Mouse (Mus musculus) left cerebral cortex, postnatal 36 days (tissue): ENCODE data around the gene Mrpl32. TPM values are rescaled to one million over a fixed set of nuclear protein-coding genes. Genes with fewer than 3 reads are reported as not detected.

Experiments
- DNase-seq, 2 experiments: peaks; one replicate each; pipeline ENCODE4 v3.0.0; 2021 to 2022; ENCODE audit warnings: low spot score in 2 of 2, mixed read lengths in 1 of 2
- intact Hi-C: fragments of 180-260 bp; cut with DNase I; formaldehyde crosslinking; loops from one replicate; pipeline ENCODE4 v1.15.1; 2025
- total RNA-seq, 2 experiments: library from RNA; stranded (reverse); gene quantifications; 2 replicates each; pipeline ENCODE4 v1.2.3; 2021

Gene Mrpl32
- total RNA-seq: 10 to 100 TPM; 30.2 to 34.4 TPM

DNA sequence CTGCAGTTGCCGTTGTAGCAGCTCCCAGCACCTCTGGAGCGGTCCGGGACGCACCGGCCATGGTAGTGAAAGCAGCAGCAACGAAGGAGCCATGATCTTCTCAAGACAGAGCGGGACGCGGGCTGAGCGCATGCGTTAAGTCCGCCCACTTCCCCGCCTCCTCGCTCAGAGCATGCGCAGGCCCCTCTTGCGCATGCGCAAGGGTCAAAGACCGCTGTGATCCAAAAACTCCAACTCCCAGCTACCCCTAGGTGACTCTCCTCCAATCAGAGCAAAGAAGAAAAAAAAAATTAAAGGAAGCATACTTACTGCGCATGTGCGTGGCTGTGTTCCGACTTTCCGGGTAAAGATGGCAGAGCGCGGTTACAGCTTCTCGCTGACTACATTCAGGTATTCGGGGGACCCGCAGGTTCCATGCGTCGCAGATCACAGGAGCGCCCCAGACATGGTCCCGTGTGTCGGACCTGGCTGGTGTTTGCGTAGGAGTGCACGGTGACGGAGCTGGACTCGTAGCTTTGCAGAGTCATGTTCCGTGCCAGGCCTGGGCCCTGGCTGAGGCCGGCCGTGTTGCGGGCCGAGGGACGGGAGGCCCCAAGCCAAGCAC, at the start of gene Mrpl32, which contains the start of gene Psma2:
Mrpl32 (minus strand) TSS at position 240 of the 604 bp plus-strand sequence.
Psma2 (plus strand) TSS at position 315 of the 604 bp plus-strand sequence.
- peak; percentile 97 to 99 for DNase-seq
- intact Hi-C loops: loop anchor here (5.0 to 10.0 kb wide), 2 partner anchors 91 to 548 kb away; partner anchors contain the start of genes Arid4b, Ggps1 and Hecw1

GRCm38 (mm10) chr13:14649301-14649700, 36.3 kb upstream of the Mrpl32 start:
- intact Hi-C loops: loop anchor here (10.0 kb wide), 1 partner anchor 1336 kb away; no protein-coding TSS in a partner anchor
- DNase-seq: no peak

GRCm38 (mm10) chr13:14639998-14640397, 27.0 kb upstream of the Mrpl32 start:
- no peak for DNase-seq
- intact Hi-C loops: loop anchor here (10.0 kb wide), 1 partner anchor 1345 kb away; no protein-coding TSS in a partner anchor

GRCm38 (mm10) chr13:14629726-14630641, 17.0 kb upstream of the Mrpl32 start, which contains the start of gene AW209491:
Gene AW209491, plus strand, starts transcription at chr13:14630154.
- intact Hi-C loops: no loop called here
- peak; percentile 93 to 94 for DNase-seq

DNA sequence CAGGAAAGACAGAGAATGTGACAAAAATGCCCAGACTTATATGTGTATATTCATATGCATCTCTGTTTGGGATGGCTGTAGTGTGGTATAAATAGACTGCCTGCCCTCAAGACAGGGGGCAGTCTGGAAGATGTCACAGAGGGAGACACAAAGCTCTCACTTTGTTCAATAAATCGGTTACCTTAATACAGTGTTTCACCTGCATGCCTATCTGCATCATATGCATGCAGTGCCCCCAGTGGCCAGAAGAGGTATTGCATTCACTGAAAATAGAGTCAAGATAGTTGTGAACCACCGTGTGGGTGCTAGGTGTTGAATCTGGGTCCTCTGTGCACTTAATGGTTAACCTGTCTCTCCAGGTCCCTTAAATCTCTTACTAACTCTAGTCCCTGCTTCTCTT, 5.8 kb upstream of the Mrpl32 start:
- intact Hi-C loops: loop anchor here (10.0 kb wide), 1 partner anchor 554 kb away; the partner anchor contains the start of genes Arid4b and Ggps1
- DNase-seq: peak in 1 of 2 experiments; percentile 44

- no peak for DNase-seq
These were observed 588 bp upstream of the Mrpl32 start for GRCm38 (mm10) chr13:14613553-14613952.

GRCm38 (mm10) chr13:14612463-14612862, 502 bp downstream of the Mrpl32 start:
- intact Hi-C loops: loop anchor here (5.0 to 10.0 kb wide), 2 partner anchors 90 to 548 kb away; partner anchors contain the start of genes Arid4b, Ggps1 and Hecw1
- DNase-seq: no peak

More at GRCm38 (mm10) chr13:14613553-14613952, 588 bp upstream of the Mrpl32 start:
- intact Hi-C loops: loop anchor here (5.0 to 10.0 kb wide), 2 partner anchors 91 to 549 kb away; partner anchors contain the start of genes Arid4b, Ggps1 and Hecw1

DNA sequence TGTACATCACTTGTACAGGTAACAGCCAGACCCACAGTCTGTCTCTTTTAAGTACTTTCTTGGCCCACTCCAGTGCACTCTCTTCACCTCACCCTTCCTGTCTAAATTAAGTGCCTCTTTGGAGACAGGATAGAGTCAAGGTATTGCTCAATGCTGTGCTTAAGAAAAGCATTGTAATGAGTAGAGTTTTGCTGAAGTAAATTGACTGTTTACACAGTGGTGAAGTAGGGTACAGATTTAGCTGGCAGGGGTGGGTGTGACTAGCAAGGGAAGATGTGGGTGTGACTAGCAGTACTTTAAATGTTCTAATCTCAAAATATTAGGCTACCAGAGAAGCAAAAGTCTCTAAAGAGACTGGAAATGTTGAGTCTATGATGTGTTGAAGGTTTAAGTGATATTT, 5.3 kb downstream of the Mrpl32 start:
- intact Hi-C loops: no loop called here
- DNase-seq: no peak

- intact Hi-C loops: no loop called here
- DNase-seq: no peak
These were observed 10.2 kb downstream of the Mrpl32 start for GRCm38 (mm10) chr13:14602744-14603143.

DNA sequence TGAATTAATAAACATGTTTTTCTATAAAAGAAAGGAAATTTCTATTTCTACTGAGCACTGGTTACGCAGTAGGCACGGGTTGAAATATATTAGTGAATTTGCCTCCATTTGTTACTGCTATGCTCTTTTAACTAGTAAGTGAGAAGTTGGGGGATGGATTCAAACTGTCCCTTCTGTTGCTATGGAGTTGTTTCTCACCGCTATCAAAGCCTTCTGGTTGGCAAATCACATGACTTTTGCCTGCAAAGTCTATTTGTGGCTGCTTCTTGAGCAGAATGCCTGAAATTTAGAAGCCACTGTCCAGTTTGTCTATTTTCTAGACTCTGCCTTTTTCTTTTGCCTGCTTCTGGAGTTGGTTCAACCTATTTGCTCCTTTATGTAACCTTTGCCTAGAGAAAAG, 32.6 kb downstream of the Mrpl32 start:
- intact Hi-C loops: no loop called here
- DNase-seq: no peak

DNA sequence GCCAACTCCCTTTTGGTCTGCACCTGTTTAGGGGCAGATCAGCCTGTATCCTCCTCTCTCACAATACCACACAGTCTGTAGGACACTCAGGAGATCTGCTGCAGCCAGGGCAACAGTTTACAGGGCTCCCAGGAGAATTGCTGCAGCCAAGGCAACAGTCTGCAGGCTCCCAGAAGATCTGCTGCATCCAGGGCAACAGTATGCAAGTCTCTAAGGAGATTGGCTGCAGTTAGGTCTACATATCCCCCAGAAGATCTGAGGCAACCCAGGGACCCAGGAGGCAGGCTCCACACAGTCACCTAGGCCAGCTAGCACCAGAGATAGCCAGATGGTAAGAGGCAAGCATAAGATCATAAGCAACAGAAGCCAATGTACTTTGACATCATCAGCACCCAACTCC, 38.8 kb downstream of the Mrpl32 start:
- intact Hi-C loops: no loop called here
- no peak for DNase-seq

GRCm38 (mm10) chr13:14561336-14561735, 51.6 kb downstream of the Mrpl32 start:
- intact Hi-C loops: no loop called here
- DNase-seq: no peak

Other genes starting within 250 kb of the Mrpl32 start
- gene Hecw1, start 89.9 kb downstream of the Mrpl32 start, total RNA-seq: 100 to 1,000 TPM; 131 to 135 TPM
- gene Psma2, start 75 bp upstream of the Mrpl32 start, total RNA-seq: 10 to 100 TPM; 54.4 to 56.4 TPM
- gene AW209491, start 17.0 kb upstream of the Mrpl32 start, total RNA-seq: 10 to 100 TPM; 23.3 to 25.2 TPM